Mouse (Mus musculus) CD8-positive naive resting alpha-beta T cell, adult 2 months (primary cell): ENCODE results near the gene Ctnnd2.

ENCODE experiments used
- DNase-seq, 2 experiments: peaks; one replicate each; pipeline ENCODE4 v3.0.0; 2022; ENCODE audit warnings: low read depth in 2 of 2, low spot score in 2 of 2

Gene Ctnnd2

GRCm38 (mm10) chr15:30634522-30634921 is 462.1 kb downstream of the Ctnnd2 start:
- DNase-seq, result no peak

GRCm38 (mm10) chr15:30640651-30641050 is 468.3 kb downstream of the Ctnnd2 start:
- DNase-seq, result no peak

GRCm38 (mm10) chr15:30645688-30646087 is 473.3 kb downstream of the Ctnnd2 start:
- no peak for DNase-seq

GRCm38 (mm10) chr15:30646501-30647431 is 474.4 kb downstream of the Ctnnd2 start:
- DNase-seq, result no peak

- no peak for DNase-seq
Observed at GRCm38 (mm10) chr15:30647679-30648311, 475.4 kb downstream of the Ctnnd2 start.

GRCm38 (mm10) chr15:30649964-30650363 is 477.6 kb downstream of the Ctnnd2 start:
- no peak for DNase-seq

- DNase-seq, result no peak
Observed at GRCm38 (mm10) chr15:30655433-30655832, 483.0 kb downstream of the Ctnnd2 start.

- no peak for DNase-seq
Observed at GRCm38 (mm10) chr15:30657588-30657987, 485.2 kb downstream of the Ctnnd2 start.

- DNase-seq, result no peak
Observed at GRCm38 (mm10) chr15:30660539-30661149, 488.3 kb downstream of the Ctnnd2 start.

GRCm38 (mm10) chr15:30661689-30662422 is 489.5 kb downstream of the Ctnnd2 start:
- no peak for DNase-seq

- DNase-seq, result no peak
Observed at GRCm38 (mm10) chr15:30667819-30668587, 495.6 kb downstream of the Ctnnd2 start.

GRCm38 (mm10) chr15:30681939-30682338 is 509.5 kb downstream of the Ctnnd2 start:
- DNase-seq, result no peak

- DNase-seq, result no peak
Observed at GRCm38 (mm10) chr15:30682360-30683119, 510.1 kb downstream of the Ctnnd2 start.

- DNase-seq, result no peak
Observed at GRCm38 (mm10) chr15:30686206-30687101, 514.1 kb downstream of the Ctnnd2 start.

- no peak for DNase-seq
Observed at GRCm38 (mm10) chr15:30693754-30694205, 521.4 kb downstream of the Ctnnd2 start.

- no peak for DNase-seq
Observed at GRCm38 (mm10) chr15:30694286-30694685, 521.9 kb downstream of the Ctnnd2 start.

- no peak for DNase-seq
Observed at GRCm38 (mm10) chr15:30695859-30696258, 523.5 kb downstream of the Ctnnd2 start.

- no peak for DNase-seq
Observed at GRCm38 (mm10) chr15:30697356-30697755, 525.0 kb downstream of the Ctnnd2 start.

GRCm38 (mm10) chr15:30700762-30701161 is 528.4 kb downstream of the Ctnnd2 start:
- no peak for DNase-seq
